Mouse (Mus musculus): ENCODE results near the gene Eid1. TPM values are rescaled to one million over a fixed set of nuclear protein-coding genes. Genes with fewer than 3 reads are reported as not detected.

Eid1 gene
- polyA plus RNA-seq, 1 experiment: not detected

DNA sequence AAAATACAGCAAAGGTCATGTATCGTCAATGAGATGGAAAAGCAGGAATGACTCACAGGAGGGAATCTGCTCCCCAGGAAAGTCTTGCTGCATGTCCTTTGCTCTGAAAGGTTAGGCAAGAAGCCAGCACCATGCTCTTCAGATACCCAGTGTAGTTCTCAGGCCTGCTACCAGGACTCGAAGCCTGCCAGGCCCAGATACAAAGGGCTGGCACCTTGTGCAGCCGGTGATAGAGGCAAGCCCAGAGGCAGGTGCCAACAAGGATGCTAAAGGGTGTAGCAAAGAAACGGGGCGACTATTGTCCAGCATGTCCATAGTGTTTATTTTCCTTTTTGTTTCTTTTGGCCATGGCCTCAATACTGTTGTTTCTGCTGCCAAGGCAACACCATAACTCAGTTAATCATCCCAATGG is 33.6 kb downstream of the Eid1 start:
- 42% methylated on average over 5 of the region's 5 CpGs for WGBS
- Histone ChIP-seq H3K27ac (ENCODE audit: insufficient read depth, low read depth, low read length) (no peak overlapping the region), H3K4me1 (ENCODE audit: control insufficient read depth, insufficient read depth, low read length) (peaks cover 3% of the 10 kb centered on the region), H3K4me3 (ENCODE audit: insufficient read depth, low read depth, low read length) (no peak overlapping the region)
- no peak for TF ChIP-seq CTCF (IDR thresholded peaks at IDR 0.05; ENCODE audit: insufficient read depth, low read depth, low read length)
- TF ChIP-seq POLR2A (IDR thresholded peaks at IDR 0.05; ENCODE audit: insufficient read depth, low read depth, low read length): no peak

DNA sequence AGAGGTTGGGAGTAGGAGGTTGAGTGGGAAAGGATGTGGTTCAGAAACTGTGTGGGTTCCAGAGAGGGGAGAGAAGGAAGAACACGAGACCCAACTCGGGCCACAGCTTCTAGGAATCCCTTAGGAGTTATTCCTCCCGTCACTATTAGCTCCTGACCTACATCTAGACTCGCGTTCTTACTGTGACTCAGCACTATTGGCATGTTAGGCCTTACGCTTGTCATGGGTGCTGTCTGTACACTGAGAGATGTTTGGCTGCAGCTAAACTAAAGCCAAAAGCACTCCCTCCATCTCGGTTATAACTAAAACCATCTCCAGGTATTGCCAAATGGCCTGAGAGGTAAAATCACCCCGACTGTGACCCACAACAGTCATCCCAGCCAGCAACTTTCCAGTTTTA is 43.7 kb downstream of the Eid1 start:
- TF ChIP-seq POLR2A (IDR thresholded peaks at IDR 0.05; ENCODE audit: insufficient read depth, low read depth, low read length) (no peak), CTCF (IDR thresholded peaks at IDR 0.05; ENCODE audit: insufficient read depth, low read depth, low read length) (no peak)
- Histone ChIP-seq H3K4me3 (ENCODE audit: insufficient read depth, low read depth, low read length) (no peak overlapping the region), H3K4me1 (ENCODE audit: control insufficient read depth, insufficient read depth, low read length) (no peaks in the 10 kb centered on the region), H3K27ac (ENCODE audit: insufficient read depth, low read depth, low read length) (no peak overlapping the region)
- WGBS: 80% methylated on average over 8 of the region's 8 CpGs

DNA sequence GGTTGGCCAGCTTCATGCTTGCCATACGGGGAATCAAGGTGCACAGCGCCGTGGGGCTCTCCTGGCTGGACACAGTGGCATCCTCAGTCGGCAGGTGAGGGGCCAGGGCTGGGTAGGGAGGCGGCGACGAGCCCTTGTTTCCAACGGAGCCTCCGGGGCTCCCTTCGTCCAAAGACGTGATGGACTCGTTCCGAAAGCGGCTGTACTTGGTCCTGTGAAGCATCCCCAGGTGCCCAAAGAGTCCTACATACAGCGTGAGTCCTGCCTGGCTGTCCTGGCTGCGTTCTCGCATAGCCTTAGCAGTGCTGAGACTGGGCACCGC is 50.2 kb downstream of the Eid1 start:
- Histone ChIP-seq H3K4me1 (ENCODE audit: control insufficient read depth, insufficient read depth, low read length) (peaks cover 18% of the 10 kb centered on the region), H3K4me3 (ENCODE audit: insufficient read depth, low read depth, low read length) (peak overlapping the region; percentile 40), H3K27ac (ENCODE audit: insufficient read depth, low read depth, low read length) (no peak overlapping the region)
- no peak for TF ChIP-seq POLR2A (IDR thresholded peaks at IDR 0.05; ENCODE audit: insufficient read depth, low read depth, low read length)
- TF ChIP-seq CTCF (IDR thresholded peaks at IDR 0.05; ENCODE audit: insufficient read depth, low read depth, low read length): no peak
- WGBS: 9% methylated on average over 18 of the region's 18 CpGs

DNA sequence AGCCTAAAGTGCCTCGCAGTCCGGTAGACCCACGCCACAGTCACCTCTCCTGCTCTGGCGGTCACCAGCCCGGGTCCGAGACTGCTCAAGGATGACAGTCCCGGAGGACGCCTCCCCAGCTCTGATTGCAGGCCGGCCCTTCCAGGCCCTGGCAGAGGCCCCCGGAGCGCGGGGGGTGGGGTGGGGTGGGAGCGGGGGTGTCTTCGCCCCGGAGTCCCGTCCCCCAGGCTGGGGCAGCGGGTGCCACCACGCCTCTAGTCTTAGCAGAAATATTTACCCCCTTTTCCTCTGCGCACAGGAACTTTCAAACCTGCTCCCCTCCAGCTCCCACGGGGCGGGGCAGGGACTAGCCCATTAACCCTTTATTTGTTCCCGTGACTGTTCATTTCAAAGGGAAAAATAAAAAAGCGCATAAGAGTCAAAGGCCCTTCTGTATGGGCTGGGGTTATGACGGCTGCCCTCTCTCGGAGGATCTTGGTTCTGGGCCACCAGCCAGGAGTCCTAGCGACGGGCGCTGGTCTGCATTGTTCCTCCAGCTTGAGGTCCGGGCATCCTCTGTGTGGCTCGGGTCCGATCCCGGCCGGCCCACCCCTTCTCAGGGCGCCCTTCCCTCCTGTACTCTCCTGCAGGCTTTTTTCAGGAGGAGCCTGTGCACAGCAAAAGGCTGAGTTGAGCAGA is 50.7 kb downstream of the Eid1 start:
- TF ChIP-seq CTCF (IDR thresholded peaks at IDR 0.05; ENCODE audit: insufficient read depth, low read depth, low read length) (no peak), POLR2A (IDR thresholded peaks at IDR 0.05; ENCODE audit: insufficient read depth, low read depth, low read length) (no peak)
- Histone ChIP-seq H3K27ac (ENCODE audit: insufficient read depth, low read depth, low read length) (no peak overlapping the region), H3K4me3 (ENCODE audit: insufficient read depth, low read depth, low read length) (peak overlapping the region; percentile 40)

DNA sequence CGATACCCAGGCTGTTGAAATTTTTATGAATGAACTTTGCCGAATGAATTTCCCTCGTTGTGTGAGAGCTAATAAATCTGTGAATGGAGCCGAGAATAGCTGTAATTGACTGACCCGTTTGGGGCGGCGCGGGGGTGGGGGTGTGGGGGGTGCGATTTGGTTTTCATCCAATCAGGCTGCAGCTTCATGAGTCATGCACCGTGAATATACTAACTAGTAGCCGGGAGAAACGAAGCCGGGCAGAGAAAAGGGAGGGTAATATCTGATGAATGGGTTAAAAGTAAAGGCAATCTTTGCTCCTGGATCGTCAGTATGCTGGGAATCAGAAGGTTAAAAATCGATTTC is 51.2 kb downstream of the Eid1 start, which contains the start of gene Shc4:
Shc4 (minus strand) TSS at position 63 of the 345 bp plus-strand sequence.
- under 1% methylated on average over 15 of the region's 15 CpGs for WGBS
- peaks cover 18% of the 10 kb centered on the region for H3K4me1 ChIP-seq (ENCODE audit: control insufficient read depth, insufficient read depth, low read length)
- no peak within 1 kb of the TSS for H3K27ac ChIP-seq (ENCODE audit: insufficient read depth, low read depth, low read length)

More for the DNA sequence above, 50.7 kb downstream of the Eid1 start:
- peaks cover 18% of the 10 kb centered on the region for H3K4me1 ChIP-seq (ENCODE audit: control insufficient read depth, insufficient read depth, low read length)
- WGBS: 2% methylated on average over 34 of the region's 34 CpGs

More for the DNA sequence above, 51.2 kb downstream of the Eid1 start, which contains the start of gene Shc4:
- H3K4me3 ChIP-seq (ENCODE audit: insufficient read depth, low read depth, low read length): peak within 1 kb of the TSS; percentile 40
- TF ChIP-seq CTCF (IDR thresholded peaks at IDR 0.05; ENCODE audit: insufficient read depth, low read depth, low read length) (no peak), POLR2A (IDR thresholded peaks at IDR 0.05; ENCODE audit: insufficient read depth, low read depth, low read length) (no peak)

Other genes with a start within 250 kb of the Eid1 start
- gene Gm9913, start 168.0 kb upstream of the Eid1 start, polyA plus RNA-seq (2012; ENCODE audit: insufficient read depth, insufficient read length, low replicate concordance, missing spikeins): not detected in 2 replicates
- not detected in 2 replicates for gene Fbn1, start 165.1 kb upstream of the Eid1 start, polyA plus RNA-seq (2012; ENCODE audit: insufficient read depth, insufficient read length, low replicate concordance, missing spikeins)
- gene Cep152, start 48.0 kb upstream of the Eid1 start, polyA plus RNA-seq (2012; ENCODE audit: insufficient read depth, insufficient read length, low replicate concordance, missing spikeins): not detected in 2 replicates
- gene Shc4, start 51.1 kb downstream of the Eid1 start, polyA plus RNA-seq (2012; ENCODE audit: insufficient read depth, insufficient read length, low replicate concordance, missing spikeins): not detected in 2 replicates
- 44.6 TPM in 1 of 2 replicates, not detected in the other for gene Secisbp2l, start 109.8 kb downstream of the Eid1 start, polyA plus RNA-seq (2012; ENCODE audit: insufficient read depth, insufficient read length, low replicate concordance, missing spikeins)
- not detected in 2 replicates for gene Galk2, start 186.0 kb downstream of the Eid1 start, polyA plus RNA-seq (2012; ENCODE audit: insufficient read depth, insufficient read length, low replicate concordance, missing spikeins)
- gene Cops2, start 186.0 kb downstream of the Eid1 start, polyA plus RNA-seq (2012; ENCODE audit: insufficient read depth, insufficient read length, low replicate concordance, missing spikeins): not detected in 2 replicates

Data from olfactory bulb, adult 2 months (tissue).